Mouse (Mus musculus) kidney, adult 2 months (tissue): ENCODE data around the gene Dlx3.

ENCODE experiments used
- CTCF ChIP-seq: fragments of 200-500 bp; conservative IDR thresholded peaks from 2 replicates; pipeline ENCODE4 v1.5.1; 2011; ENCODE audit warnings: low read depth, mild to moderate bottlenecking, control low read depth, low read length, moderate library complexity, mixed read lengths; ENCODE audit not compliant: insufficient read depth, insufficient read length
- POLR2A ChIP-seq: fragments of 200-500 bp; IDR thresholded peaks from one replicate; pipeline ENCODE4 v1.6.1; 2011; ENCODE audit warnings: low read depth, low read length, control low read depth

DNA sequence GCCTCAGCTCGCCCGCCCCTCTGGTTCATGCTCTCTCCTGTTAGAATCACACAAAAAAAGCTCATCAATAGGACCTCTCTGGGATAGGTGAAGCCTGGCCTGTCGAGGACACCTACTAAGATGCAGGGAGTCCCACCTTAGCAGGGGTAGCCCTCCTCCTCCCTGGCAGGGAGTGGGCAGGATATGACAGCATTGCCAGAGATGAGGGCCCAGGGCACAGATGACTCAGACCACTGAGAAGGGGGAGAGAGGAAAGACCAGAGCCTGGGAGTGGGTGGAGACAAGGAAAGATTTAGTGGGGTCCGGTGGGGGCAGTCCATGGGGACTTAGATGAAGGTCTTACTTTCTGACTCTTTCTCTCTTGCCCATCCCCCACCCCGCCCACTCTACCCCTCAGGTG lies 33.7 kb upstream of the Dlx3 start:
- no peak for TF ChIP-seq CTCF
- no peak for TF ChIP-seq POLR2A
